Mouse (Mus musculus) fat pad, adult 2 months (tissue): ENCODE results near the gene Ptgis.

Source experiments
- DNase-seq: peaks from one replicate; pipeline ENCODE4 v3.0.0-alpha.2; 2011; ENCODE audit warnings: low read depth, low spot score; ENCODE audit errors: extremely low read depth

The Ptgis gene

GRCm38 (mm10) chr2:167159721-167160120 is 80.7 kb downstream of the Ptgis start:
- DNase-seq: no peak

DNA sequence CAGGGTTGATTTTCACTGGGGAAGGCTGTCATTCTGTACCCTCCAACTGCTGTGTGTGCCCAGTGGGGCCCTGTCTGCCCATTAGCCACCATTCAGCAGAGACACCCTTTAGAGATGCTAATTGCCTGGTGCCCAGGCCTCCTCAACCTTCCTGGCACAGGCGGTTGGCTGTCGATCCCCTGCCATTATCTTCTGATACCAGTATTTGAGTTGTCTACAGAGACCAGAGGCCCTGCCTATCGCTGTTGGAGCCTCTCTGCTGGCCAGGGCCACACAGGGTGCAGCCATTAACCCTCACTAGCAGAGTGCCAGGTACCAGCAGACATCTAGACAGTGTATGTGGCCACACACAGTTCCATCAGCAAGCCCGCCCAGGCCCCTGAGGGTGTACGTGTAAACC is 81.6 kb downstream of the Ptgis start:
- no peak for DNase-seq

DNA sequence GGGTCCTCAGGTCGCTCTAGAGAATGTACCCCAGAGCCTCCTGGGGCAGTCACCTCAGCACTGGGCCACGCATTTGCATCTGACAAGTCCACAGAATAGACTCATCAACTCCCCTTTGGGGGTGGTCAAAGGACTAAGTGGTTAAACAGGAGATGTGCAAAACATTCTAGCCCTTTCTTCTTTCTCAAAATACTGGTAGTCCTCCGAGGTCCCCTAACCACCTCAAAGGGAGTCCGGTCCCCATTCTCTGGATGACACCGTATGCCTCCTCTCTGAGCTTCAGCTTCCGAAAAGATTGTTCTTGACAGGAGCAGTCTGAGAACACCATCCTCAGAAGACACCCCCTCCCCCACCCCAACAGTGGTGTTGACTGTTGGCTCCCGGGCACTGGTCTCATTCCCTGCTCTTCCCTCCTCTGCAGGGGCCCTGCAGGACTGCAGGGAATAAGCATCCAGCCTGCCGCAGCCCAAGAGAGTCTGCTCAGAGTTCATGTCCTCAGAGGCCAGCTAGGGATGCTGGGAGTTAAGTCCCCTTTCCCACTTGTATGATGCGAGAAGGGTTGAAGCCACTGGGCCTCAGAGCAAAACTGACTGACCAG is 84.2 kb downstream of the Ptgis start:
- no peak for DNase-seq

DNA sequence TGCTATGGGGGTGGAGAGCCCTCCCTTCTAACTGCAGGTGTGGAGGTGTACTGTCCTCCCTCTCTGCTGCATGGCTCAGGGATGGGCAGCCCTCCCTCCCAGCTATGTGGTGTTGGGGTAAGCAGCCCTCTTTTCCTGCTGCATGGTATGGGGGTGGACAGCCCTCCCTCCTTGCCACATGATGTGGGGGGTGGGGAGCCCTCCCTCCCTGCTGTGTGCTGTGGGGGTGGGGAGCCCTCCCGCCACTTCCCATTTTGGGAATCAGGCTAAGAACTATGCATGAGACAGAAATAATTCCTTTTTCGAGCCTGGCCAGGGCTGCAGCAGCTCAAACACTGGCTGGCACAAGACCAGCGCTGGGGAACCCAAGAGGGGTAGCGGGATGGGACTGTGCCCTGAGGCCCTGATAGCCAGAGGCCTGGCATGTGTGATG is 84.8 kb downstream of the Ptgis start:
- no peak for DNase-seq

- no peak for DNase-seq
These were observed 89.5 kb downstream of the Ptgis start for GRCm38 (mm10) chr2:167150880-167151279.

DNA sequence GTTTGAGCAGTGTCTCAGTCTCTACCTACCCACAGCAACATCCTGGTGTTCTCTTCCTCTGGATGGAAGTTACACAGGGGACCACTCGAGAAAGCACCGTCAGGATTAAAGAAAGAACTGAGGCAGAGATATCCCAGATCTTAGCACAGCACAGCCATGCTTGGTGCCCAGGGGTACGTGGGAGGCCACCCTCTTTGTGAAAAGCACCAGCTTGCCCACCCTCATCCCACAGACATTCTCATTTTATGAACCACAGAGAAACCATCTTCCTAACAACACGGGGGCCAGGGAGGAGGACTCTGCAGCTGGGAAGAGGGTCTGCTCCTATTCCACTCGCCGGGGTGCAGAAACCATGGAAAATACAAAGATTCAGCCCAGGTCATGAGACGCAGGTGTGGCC is 90.3 kb downstream of the Ptgis start:
- no peak for DNase-seq

GRCm38 (mm10) chr2:167149035-167149434 is 91.4 kb downstream of the Ptgis start:
- no peak for DNase-seq

GRCm38 (mm10) chr2:167147708-167148107 is 92.7 kb downstream of the Ptgis start:
- DNase-seq: peak; percentile 4

GRCm38 (mm10) chr2:167145904-167146303 is 94.5 kb downstream of the Ptgis start:
- no peak for DNase-seq

GRCm38 (mm10) chr2:167144439-167145307 is 95.7 kb downstream of the Ptgis start:
- no peak for DNase-seq

DNA sequence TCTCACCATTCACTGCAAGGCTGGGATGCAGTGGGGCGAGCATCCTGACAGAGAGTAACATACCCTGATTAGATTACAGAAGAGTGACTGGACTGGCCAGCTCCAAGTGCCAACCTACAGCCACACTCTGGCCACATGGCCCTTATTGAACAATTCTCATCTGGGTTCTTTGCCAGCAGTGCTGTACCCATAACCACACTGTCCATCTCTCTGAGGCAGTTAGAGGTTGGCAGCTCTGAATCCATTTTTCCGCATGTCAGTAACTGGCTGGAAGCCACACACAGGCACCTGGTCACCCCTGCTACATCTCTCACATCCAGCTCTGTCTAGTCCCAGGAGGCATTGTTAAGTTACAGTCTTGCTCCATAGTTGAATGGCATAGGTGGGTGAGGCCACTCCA is 96.5 kb downstream of the Ptgis start:
- no peak for DNase-seq

DNA sequence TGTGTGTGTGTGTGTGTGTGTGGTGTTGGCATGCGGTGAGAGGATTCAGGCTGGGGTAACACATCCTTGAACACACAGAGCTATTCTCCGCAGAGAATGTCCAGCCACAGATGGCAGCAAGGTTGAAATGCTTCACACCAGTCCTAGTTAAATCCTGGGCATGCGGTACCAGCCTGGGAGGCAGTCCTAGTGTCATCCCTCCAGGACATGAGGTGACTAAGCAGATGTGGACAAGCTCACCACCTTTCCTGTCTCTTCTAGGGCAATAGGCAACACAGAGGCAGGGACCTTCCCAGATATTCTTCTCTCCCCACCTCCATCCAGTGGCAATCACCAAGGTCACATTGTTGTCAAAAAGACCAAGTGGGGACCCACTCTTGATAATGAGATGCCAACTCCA is 98.1 kb downstream of the Ptgis start:
- no peak for DNase-seq

DNA sequence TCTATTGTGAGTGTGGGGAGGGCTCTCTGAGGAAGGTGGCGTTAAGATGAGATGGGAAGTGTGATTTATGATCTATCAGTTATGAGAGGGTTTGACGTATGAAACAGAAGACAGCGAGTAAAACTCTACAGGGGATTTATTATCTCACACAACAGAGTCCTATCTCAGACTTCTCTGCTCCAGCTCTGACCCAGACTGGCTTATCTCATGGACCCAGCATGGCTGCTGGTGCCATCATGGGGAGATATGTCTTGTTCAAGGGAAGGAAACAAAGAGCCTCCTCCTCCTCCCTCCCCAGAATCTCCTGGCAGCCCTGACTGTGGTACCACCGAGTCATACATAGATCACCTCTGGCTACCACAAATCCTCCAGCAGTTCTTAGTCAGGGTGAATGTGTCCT is 98.6 kb downstream of the Ptgis start:
- no peak for DNase-seq
